Mouse (Mus musculus) urinary bladder, postnatal 10 days (tissue): Measurements from ENCODE around the gene Cacnb1.

Source experiments
- DNase-seq: peaks from one replicate; pipeline ENCODE4 v3.0.0; 2022; ENCODE audit warnings: low spot score

Gene Cacnb1

DNA sequence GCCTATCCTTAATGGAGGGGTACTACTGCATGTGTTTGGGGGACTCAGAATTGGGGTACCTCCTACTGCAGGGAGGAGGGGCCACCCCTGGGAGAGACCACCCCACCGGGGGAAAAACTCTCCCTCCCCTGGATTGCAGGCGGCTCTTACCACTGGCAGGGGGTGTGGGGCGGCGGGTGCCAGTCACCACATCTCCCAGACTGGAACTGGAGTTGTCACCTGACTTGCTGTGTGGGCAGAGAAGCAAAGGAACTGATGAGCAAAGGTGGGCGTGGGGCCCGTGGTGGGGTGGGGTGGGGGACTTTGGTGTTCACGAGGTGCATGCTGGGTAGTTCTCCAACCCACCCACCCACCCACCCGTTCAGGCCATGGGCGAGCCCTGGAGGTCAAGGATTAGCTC is 11.1 kb downstream of the Cacnb1 start:
- DNase-seq: no peak

DNA sequence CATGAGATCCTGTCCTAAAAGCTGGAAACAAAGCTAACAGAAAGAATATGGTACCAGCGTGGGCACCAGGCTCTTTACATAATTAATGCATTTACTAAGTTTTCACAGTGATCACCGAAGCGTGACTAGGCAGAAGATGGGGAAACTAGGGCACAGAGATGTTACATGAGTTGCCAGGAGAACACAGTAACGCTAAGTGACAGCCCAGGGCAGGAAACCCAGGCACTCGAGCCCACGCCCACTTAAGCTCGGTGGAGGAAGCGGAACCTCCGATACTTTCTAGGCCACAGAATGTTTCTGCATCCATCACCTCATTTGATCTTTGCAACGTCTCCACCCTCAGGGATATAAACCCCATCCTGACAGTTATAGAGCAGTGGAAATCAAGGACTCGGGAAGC is 14.7 kb downstream of the Cacnb1 start:
- no peak for DNase-seq

DNA sequence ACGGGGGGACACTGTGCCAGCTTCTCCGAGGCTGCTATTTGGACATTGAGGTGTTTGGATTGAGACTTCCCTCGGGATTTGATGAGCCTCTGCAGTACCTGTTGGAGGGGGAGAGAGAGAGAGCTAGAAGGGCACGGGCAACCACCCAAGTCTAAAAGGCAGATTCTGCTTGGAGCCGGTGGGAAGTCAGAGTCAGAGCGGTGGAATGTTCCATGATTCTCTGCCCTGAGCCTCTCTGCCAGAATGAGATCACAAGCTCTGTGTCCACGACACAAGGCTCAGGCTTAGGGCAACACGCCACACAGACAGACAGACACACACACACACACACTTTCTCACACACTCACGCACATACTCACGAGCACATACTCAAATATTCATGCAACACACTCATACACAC is 17.1 kb downstream of the Cacnb1 start:
- DNase-seq: no peak

DNA sequence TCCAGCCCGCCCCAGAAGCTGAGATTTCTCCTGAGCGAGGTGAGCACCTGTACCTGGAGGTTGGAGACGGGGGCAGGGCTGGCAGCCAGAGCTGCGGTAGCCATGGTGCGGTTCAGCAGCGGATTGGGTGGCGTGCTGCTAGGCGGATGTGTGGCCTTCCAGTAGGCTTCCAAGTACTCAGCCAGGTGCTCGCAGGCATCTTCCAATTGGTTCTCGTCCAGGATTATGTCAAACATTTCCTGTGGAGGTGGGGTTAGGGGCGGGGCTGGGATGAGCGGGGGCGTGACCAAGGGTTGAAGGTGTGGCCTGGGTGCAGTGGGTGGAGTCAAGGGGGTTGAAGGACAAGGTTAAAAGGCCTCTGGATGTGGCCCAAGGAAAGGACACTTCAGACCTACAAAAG is 17.8 kb downstream of the Cacnb1 start:
- no peak for DNase-seq

DNA sequence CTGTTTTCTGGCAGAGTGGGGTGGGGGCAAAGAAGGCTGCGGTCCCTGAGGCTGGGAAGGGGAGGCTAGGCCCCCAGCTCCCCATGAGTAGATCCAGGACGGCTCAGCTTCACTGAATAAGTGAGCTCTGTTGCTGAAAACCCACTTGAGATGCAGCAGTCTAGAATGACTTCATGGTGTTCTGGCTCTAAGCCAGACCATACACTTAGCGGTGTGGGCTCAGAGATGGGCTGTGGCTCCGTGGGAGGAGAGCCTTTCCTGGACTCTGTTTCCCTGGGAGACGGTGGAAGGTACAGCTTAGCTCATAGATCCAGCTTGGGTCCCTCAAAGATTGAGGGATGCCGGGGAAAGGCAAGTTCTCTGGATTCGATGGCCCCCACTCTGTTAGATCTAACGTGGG is 18.7 kb downstream of the Cacnb1 start:
- no peak for DNase-seq

DNA sequence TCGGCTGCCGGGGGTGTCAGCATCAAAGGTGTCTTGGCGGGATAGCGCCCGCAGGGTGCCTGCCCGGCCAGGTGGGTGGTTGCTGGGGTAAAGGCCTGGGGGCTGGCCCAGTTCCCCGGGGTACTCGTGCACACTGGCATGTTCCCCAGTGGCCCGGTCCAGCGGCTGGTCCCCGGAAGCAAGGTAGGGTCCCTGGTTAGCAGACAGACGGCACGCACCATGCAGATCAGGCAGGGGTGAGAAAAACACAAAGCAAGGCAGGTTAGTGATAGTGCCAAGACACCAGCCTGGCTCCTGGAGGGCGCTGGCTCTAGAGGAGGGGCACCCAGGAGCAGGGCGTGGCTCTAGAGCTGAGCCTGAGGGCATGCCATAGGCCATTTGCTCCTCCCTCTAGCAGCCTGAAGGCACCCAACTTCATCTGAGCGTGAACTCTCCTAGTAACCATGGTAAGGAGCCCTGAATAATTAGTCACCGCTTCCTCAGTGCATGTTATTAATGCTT is 19.6 kb downstream of the Cacnb1 start:
- no peak for DNase-seq

DNA sequence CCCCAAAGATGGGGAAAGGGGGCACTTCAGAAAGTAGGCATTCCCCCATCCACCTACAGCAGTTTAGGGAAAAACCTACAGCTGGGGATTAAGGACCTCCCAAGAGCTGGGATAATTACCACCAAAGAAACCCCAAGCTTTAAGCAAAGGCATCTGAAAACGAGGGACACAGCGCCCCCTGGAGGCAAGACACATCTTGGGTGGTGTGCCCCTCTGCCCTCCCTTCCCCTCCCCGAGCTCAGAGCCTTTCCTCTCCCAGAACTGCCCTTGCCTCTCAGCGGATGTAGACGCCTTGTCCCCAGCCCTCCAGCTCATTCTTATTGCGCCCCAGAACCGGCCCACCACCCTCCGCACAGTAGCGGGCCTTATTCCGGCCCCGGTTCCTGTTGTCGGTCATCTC is 20.2 kb downstream of the Cacnb1 start:
- DNase-seq: peak; percentile 59

DNA sequence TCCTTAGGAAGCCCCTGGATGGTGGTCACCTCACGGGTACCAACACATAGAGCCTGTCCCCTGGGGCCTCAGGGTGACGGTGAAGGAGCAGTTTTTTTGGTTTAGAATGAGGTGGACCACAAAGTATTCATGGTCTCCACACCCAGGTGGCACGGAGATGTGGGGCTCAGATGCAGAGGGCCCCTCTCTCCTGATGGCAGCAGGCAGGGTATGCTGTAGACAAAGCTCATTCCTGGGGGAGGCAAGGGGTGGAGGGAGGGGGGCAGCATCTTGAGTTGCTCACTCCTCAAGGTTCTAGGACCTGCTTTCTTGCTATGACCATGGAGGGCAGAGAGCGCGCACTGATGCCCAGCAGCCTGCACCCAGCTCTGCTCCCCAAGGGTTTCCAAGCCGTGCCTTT is 20.8 kb downstream of the Cacnb1 start:
- DNase-seq: no peak

DNA sequence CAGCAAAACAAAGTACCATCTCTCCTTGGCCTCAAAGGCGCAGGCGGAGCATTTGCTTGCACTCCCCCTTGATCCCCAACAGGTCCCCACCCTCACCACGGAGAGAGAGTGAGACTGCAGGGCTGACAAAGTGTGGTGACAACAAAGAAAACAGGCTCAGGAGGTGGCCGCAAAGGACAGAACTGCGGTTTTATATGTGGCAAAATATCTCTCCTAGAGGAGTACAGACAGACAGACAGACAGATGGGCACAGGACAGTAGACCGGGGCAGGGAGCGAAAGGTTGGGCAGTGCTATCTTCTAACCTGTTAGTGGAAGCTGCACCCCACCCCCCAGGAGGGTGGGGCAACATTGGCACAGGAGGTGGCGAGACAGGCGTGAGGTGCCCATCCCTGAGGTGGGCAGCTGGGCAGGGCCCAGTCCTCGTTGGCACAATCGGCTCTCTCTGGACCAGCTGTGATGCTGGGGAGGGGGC is 21.4 kb downstream of the Cacnb1 start:
- no peak for DNase-seq

DNA sequence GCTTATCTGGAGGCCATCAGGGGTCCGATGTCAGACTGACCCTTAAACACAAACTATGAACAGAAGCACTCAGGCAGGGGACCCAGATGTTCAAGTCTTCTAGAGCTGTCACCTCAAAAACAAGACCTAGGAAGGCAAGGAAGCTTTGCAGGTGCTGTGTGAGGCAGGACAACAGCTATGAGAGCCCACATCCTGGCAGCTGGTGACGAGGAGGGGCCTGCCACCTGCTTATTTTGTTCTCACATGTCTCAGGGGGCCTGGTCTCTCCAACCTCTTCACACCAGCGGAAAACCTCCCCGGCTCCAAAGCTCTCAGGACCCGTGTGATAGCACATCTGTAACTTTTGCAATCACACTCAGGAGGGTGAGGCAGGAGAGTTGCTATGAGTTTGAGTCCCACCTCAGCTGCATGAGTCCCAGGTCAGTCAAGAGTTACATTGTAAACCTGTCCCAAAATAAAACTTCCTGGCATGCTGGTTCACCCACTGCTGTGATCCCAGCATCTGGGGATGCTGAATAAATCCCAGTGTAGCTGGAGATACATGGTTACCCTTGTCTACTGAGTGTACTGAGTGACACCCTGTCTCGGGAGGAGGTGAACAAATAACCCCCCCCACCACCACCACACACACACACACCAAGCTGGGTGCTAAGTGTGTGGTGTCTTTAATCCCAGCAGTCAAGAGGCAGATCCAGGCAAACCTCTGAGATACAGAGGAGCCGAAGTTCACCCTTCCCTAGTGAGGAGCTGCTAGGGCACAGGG is 22.3 kb downstream of the Cacnb1 start:
- DNase-seq: no peak

DNA sequence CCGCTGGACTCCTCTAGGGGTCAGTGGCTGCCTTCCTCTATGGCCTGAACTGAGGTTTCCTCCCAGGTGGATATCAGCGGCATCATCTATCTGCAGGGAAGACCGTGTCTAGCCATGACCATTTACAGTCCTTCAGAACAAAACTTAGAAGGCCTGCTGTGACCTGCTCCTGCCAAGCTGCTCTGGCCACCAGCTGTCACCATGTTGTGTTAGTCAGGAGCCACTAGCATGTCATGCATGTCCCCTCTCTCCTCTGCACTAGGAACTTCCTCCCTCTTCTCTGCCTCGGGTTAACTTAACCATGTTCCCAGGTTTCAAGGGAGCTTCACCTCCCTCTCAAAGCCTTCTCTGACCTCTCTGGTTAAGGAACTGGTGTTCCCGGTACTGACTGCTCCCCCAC is 23.1 kb downstream of the Cacnb1 start:
- no peak for DNase-seq

DNA sequence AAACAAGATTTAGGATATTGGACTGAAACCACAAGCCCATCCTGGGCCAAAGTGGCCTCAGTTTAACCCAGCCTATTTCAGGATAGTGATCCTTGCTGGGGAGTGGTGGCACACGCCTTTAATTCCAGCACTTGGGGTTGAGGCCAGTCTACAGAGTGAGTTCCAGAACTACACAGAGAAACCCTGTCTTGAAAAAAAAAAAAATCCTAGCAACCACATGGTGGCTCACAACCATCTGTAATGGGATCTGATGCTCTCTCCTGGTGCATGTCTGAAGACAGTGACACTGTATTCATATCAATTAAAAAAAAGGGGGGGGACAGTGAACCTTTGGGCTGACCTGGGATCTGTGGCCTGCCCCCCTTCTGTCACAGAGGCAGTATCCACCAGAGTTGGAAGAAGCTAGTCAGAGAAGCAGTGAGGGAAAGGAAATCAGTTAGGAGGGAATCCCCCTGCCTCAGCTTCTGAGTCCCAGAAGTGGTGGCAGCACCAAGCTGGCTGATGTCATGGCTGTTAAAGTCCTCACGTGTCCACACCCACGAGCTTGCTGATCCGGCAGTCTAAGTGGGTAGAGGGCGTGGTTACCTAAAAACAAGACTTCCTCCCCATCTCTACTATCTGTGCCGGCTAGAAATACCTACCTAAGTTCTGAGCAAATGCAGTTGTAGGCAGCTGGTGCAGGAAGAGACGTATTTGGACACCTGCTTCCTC is 23.8 kb downstream of the Cacnb1 start:
- no peak for DNase-seq

DNA sequence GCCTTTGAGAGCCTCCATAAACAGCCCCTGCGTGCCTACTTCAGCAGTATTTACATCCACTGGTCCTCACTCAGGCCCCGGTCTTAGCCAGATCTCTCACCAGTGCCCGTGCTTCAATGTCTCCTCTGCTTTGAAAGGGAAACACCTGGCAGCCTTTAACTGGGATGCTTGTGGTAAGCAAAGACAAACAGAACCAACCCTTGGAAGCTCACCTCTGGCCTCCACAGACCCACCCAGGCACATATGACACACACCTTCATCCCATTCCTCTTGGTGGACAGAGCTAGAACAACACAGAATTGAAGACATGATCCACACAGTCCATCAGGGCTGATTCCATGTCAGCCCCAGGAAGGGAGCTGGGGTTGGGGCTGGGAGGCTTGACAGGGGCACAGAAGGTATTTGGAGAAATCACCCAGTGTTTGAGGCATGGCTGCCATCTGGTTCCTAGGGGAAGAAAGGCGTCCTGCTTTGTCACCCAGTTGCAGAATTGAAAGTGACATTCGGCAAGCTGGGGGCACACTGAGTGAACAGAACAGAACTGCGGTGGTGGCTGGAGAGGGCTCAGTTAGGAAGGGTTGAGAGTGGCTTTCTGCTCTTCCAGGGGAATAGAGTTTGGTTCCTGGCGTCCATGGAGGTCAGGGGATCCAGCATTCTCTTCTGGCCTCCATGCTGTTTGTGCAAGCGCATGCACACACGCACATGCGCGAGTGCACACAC is 24.6 kb downstream of the Cacnb1 start:
- no peak for DNase-seq

DNA sequence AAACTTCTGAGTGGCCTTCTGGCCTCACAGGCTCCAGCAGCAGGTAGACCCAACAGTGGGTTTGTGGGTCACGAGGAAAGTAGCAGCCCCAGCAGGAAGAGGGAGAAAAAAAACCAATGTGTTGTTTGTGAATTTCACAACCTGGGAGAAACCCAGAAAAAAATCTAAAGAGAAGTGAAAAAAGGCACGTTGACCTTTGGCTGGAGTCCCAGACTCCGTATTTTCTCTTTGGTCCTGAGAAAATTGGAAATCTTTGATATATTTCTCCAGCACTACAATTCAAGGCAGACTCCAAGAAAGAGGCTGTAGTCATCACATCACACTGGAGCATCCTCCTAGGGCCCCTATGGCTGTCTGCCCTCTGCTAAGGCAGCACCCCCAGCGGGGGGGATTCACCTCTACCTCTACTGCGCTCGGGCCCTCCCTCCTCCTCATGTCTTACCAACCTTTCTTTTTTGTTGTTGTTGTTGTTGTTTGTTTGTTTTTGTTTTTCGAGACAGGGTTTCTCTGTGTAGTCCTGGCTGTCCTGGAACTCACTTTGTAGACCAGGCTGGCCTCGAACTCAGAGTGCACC is 25.4 kb downstream of the Cacnb1 start:
- DNase-seq: no peak

DNA sequence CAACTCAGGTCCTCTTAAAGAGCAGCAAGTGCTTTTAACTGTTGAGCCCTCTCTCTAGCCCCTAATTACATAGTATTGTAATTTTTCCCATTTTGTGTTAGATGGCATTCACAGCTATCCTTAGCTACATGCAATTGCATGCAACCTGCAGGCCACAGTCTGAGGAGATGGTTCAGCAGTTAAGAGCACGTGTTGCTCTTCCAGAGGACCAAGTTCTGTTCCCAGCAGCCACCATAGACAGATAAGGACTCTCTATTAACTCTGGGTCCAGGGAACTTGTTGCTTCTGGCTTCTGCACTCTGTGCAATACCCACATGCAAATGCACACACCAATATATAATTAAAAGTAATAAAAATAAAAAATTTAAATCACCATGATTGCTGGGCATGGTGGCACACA is 26.1 kb downstream of the Cacnb1 start:
- DNase-seq: no peak

DNA sequence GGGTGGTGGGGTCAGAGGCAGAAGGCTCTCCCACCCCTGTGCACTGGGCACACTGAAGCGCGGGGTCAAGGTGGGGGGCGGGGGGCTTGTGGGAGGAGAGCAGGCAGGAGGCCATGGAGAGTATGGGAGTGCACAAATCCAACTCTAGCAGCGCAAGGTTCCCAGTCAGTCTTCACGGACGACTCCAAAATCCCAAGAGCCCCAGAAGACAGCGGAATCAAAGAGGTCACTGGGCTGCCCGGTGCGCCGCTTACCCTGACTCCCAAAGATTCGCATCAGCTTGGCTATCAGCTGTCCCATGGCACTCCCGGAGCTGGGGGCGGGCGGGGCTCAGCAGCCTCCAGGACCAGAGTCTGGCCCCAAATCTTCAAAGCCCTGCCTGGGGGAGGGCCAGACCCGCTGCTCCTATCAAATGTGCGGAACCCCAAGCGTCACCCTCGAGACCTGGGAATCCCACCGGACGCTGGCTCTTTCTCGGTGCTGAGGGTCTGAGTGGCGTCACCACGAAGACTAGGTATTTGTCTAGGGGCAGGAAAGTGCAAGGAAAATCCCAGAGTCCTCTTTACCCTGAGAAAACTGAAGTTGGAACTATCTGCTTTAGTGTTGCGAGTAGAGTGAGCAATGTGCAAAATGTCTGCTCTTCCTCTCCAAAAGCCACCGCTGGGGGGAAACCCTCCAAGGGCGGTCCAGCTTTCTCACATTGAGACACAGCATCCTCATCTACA is 27.1 kb downstream of the Cacnb1 start, which contains the start of gene Arl5c:
TSS of gene Arl5c (minus strand) at position 618 of the 725 bp plus-strand sequence.
- DNase-seq: no peak

DNA sequence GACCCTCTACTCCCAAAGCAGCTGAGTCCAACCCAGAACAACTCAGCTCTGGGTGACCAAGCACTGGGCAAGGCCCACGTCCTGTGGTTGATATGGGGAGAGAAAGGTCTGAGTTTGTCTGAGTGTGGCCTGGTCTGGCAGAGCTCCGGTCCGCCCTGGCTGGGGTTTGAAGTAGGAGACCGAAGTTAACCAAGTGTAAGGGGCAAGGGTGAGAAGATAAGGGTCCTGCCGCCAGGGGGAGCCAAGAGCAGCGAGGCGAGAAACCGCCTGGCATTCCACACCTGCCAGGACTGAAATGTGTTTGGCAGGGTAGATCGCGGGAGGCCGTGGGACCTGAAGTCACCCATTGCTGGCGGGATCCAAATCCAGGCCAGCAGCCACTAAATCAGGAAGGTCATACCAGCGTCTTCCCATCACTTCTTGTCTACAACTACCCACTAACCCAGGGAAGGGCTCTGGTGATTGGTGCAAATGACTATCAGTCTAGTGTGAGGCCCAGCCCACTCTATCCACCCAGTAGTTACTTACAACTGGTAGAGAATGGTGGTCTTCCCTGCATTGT is 28.2 kb downstream of the Cacnb1 start:
- no peak for DNase-seq

DNA sequence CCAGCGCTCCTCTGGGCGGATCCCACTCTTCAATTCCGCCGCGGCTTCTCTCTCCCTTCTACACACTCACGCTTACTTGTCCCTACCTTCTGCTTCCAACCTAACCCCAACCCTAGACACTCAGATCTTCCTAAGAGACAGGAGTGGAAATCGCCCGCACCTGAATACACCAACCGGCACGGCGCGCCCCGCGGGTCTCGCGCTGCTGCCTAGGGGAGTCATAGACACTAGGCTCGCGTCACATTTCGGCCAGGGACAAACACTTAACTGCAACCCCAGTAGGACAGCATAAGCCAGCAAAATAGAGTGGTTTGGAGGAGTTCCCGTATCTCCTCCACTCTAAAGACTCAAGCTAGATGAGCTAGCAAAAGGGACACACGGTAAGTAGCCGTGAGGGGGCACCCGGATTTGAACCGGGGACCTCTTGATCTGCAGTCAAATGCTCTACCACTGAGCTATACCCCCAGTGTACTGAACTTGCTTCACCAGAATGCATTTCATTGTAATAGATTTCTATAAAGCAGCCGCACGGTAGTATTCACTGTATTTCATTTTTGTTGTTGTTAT is 34.2 kb downstream of the Cacnb1 start:
- DNase-seq: no peak

DNA sequence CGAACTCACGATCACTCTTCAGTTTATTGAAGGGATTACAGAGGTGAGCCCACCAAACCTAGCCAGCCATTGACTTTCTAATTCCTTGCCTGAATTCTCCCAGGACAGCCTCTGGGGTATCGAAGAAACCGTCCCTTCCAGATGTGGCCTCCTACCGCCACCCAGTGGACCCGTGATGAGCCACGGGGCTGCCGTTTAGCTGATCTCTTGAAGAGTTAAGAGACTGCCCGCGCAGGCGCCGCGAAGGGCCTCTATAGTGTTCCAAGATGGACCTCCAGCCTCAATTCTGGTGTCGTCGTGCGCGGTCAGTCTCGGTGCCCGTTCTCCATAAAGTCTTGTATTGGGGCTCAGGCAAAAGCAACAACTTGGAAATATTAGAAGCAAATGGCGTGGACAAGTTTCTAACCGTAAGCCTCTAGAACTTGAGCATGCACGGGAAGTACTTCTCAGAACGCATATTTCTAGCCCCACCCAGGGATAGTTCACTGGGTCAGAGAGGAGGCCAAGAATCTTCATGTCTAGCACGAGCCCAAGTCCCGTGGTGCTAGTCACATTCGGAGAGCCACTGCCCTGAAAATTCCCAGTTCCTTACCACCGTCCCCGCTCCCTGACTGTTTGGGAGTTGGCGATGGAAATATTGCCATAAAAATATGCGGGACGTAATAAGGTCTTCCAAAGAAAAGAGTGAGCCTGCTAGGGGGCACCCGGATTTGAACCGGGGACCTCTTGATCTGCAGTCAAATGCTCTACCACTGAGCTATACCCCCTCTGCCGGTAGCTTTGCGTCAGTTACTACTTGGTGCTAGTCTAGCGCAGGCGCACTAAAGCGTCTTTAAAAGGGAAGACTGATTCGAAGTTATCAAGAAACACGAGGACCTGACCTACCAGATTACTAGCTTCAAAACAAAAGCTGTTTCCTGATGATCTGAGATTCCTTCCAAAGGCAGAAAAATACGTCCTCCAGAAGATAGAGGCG is 35.0 kb downstream of the Cacnb1 start:
- peak; percentile 85 for DNase-seq
